1 mouse cellular context compared by ENCODE assay signal in the genomic region with DNA sequence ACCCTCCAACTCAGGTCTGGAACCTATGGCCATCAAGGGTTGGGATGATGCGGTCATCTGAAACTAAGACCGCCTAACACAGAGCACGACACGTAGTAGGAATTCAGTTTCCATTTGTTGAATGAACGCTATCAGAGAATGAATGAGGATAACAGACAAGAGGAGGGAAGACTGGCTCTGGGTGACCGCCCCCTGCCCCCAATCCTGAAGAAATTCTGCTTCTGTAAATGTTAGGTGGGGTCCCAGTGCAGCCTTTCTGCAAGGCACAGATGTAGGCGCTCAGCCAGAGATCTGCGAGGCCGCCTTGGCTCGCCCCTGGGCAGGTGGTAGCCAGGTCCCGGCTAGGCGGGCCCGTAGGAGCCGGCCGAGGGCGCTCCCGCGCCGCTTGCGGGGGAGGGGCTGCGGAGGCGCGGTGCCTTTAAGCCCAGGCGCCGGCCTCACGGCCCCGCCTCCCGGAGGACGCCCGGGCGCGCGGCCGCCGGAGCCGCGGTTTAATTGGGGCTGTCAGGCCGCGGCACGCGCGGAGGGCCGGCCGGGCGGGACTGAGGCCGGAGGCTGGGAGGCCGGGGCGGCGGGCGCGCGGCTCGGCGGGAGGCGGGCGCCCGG.
TF ChIP-seq lines count a peak whose summit lies in the region.

A gene (plus strand): TSS at position 521 of the 606 bp plus-strand sequence.

TF ChIP-seq in CH12.LX, 34 proteins besides CTCF, POLR2A, EP300 and RAD21 (continued from another document):
- TF ChIP-seq KAT2A (IDR thresholded peaks at IDR 0.05; ENCODE audit: insufficient replicate concordance, low read length) = no peak
- TF ChIP-seq JUN (IDR thresholded peaks at IDR 0.05; ENCODE audit: insufficient read depth, low read depth, low read length) = no peak
- TF ChIP-seq SMC3 (IDR thresholded peaks at IDR 0.05; ENCODE audit: low read depth, low read length) = no peak
- no peak for TF ChIP-seq ZMIZ1 (IDR thresholded peaks at IDR 0.05; ENCODE audit: low read depth, low read length)
- TF ChIP-seq ZKSCAN1 (IDR thresholded peaks at IDR 0.05; ENCODE audit: borderline replicate concordance, low read depth, low read length) = peak; percentile 76
- peak; percentile 62 for TF ChIP-seq TCF12 (IDR thresholded peaks at IDR 0.05; ENCODE audit: low read depth, low read length)
- no peak for TF ChIP-seq CHD1 (IDR thresholded peaks at IDR 0.05; ENCODE audit: low read depth, low read length)
- TF ChIP-seq MXI1 (IDR thresholded peaks at IDR 0.05; ENCODE audit: low read depth, low read length) = peak; percentile 60; the same call in 1 of the 2 replicates
- no peak for TF ChIP-seq E2F4 (IDR thresholded peaks at IDR 0.05; ENCODE audit: insufficient replicate concordance, low read depth, low read length)
- TF ChIP-seq NRF1 (IDR thresholded peaks at IDR 0.05; ENCODE audit: low read depth, low read length) = peak; percentile 37; the same call in 1 of the 2 replicates
- peak; percentile 12; the same call in 1 of the 2 replicates for TF ChIP-seq HCFC1 (IDR thresholded peaks at IDR 0.05; ENCODE audit: low read depth, low read length)
- TF ChIP-seq NELFE (IDR thresholded peaks at IDR 0.05; ENCODE audit: low read depth, low read length) = no peak
- TF ChIP-seq RCOR1 (conservative IDR thresholded peaks at IDR 0.05; ENCODE audit: low read depth, low read length) = no peak
- no peak for TF ChIP-seq JUND (conservative IDR thresholded peaks at IDR 0.05; ENCODE audit: low read depth, low read length)
- TF ChIP-seq IRF4 (IDR thresholded peaks at IDR 0.05; ENCODE audit: low read depth, low read length) = no peak
- no peak for TF ChIP-seq USF2 (conservative IDR thresholded peaks at IDR 0.05; ENCODE audit: low read depth, low read length)
- TF ChIP-seq MAX (IDR thresholded peaks at IDR 0.05; ENCODE audit: low read length) = no peak
- no peak for TF ChIP-seq PAX5 (IDR thresholded peaks at IDR 0.05; ENCODE audit: low read length)
- no peak for TF ChIP-seq ZNF384 (IDR thresholded peaks at IDR 0.05; ENCODE audit: low read depth, low read length)
- no peak for TF ChIP-seq TBP (conservative IDR thresholded peaks at IDR 0.05; ENCODE audit: low read depth, low read length)
- no peak for TF ChIP-seq ETS1 (conservative IDR thresholded peaks at IDR 0.05; ENCODE audit: low read depth, low read length)
- TF ChIP-seq SIN3A (IDR thresholded peaks at IDR 0.05; ENCODE audit: low read length) = no peak; the same call in 1 of the 2 replicates
- TF ChIP-seq ZC3H11A (IDR thresholded peaks at IDR 0.05; ENCODE audit: low read depth, low read length) = no peak
- TF ChIP-seq CHD2 (IDR thresholded peaks at IDR 0.05; ENCODE audit: low read length) = peak; percentile 53
